Mouse (Mus musculus): ENCODE measurements around the gene Olfr603. TPM values are rescaled to one million over a fixed set of nuclear protein-coding genes. Genes with fewer than 3 reads are reported as not detected.
"Not testable (repeated sequence)": the region's sequence is repeated elsewhere in the genome, so short reads cannot be mapped to it uniquely, and the experiment has no call there.

The Olfr603 gene
- polyA plus RNA-seq (2016; fragmentation: Nextera tagmentation; extraction: Ambion mirVana): not detected in 2 replicates

GRCm38 (mm10) chr7:103386077-103386476 is at the start of gene Olfr603:
Olfr603 (minus strand) TSS chr7:103386177.
- no peaks in the 10 kb centered on the region for H3K9me3 ChIP-seq
- no peak within 1 kb of the TSS for H3K4me2 ChIP-seq (replicated peaks)
- H3K9ac ChIP-seq: no peak within 1 kb of the TSS
- no peak within 1 kb of the TSS for H3K4me3 ChIP-seq
- H3K27me3 ChIP-seq (replicated peaks): no peaks in the 10 kb centered on the region
- H3K4me1 ChIP-seq: no peaks in the 10 kb centered on the region
- no peak for ATAC-seq (ENCODE audit: low FRiP score, low read depth)
- H3K27ac ChIP-seq: no peak within 1 kb of the TSS
- no peaks in the 10 kb centered on the region for H3K36me3 ChIP-seq

- not testable (repeated sequence) for H3K9me3 ChIP-seq; H3K4me3 ChIP-seq; ATAC-seq (ENCODE audit: low FRiP score, low read depth); H3K36me3 ChIP-seq; H3K27me3 ChIP-seq (replicated peaks); H3K9ac ChIP-seq; H3K27ac ChIP-seq; H3K4me1 ChIP-seq; H3K4me2 ChIP-seq (replicated peaks)
- WGBS: 74% methylated on average over 1 of the region's 1 CpGs
Measured at GRCm38 (mm10) chr7:103414772-103415171, 28.8 kb upstream of the Olfr603 start, which contains the start of gene Usp17lc. Usp17lc (plus strand) TSS chr7:103415072.

DNA sequence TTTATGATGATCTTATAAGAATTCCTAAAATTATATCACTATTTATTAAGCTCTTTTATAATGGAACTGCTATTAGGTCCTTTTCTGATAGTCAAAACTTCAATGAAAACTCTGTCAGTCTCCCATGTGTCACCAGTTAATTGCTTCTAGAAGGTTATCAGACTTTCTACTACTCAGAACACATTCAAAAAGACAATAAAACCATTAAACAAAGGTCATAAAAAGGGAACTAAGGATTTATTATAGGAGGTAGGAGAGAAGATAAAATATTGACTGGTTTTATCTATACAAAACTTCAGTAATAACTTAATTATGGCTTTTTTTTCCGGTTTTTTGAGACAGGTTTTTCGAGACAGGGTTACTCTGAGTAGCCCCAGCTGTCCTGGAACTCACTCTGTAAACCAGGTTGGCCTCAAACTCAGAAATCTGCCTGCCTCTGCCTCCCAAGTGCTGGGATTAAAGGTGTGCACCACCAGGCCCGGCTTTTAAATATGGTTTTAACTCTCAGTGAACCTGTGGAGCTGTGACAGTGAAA is 20.6 kb upstream of the Olfr603 start:
- ATAC-seq (ENCODE audit: low FRiP score, low read depth); H3K4me3 ChIP-seq; H3K27me3 ChIP-seq (replicated peaks); H3K4me1 ChIP-seq; H3K9me3 ChIP-seq; H3K27ac ChIP-seq; H3K9ac ChIP-seq; H3K4me2 ChIP-seq (replicated peaks); H3K36me3 ChIP-seq: not testable (repeated sequence)
- WGBS: 74% methylated on average over 3 of the region's 3 CpGs

DNA sequence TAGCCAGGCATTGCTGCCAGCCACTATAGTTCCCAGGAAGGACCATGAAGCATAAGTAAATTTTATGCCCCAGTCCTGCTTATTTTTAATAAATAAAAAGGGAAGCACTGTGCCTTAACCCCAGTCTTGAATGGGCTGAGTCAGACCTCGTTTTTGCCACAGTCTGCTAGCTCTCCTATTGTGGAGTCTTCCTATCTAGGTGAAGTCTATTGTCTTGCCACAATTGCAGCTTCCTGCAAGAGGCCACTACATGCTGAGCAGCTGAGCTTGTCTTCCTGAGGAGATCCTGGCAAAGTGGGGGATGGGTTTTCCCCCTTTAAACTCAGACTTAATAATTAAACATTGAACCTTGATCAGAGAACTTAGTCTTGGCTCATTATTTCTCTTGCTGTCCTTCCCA is 13.0 kb upstream of the Olfr603 start:
- 7% methylated on average over 1 of the region's 1 CpGs for WGBS

DNA sequence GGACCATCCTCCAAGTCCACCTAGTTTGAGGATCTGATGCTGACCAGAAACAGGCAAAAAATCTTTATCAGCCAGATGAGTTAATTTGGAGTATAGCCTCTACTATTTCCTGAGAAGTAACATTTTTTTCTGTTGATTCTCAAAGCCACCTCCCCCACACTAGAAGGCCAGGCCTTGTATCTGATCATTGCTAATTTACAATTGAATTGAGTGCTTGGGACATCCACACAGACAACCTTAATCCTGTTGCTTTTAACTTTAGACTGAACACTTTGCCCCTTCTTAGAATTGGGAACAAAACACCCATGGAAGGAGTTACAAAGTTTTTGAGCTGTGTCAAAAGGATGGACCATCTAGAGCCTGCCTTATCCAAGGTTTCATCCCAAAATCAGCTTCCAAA is 11.8 kb upstream of the Olfr603 start:
- Histone ChIP-seq H3K36me3 (no peaks in the 10 kb centered on the region), H3K27me3 (replicated peaks) (no peaks in the 10 kb centered on the region), H3K4me2 (replicated peaks) (no peak overlapping the region), H3K9me3 (no peaks in the 10 kb centered on the region), H3K27ac (no peak overlapping the region), H3K9ac (no peak overlapping the region), H3K4me1 (no peaks in the 10 kb centered on the region), H3K4me3 (no peak overlapping the region)
- no peak for ATAC-seq (ENCODE audit: low FRiP score, low read depth)

More for the DNA sequence above, 13.0 kb upstream of the Olfr603 start:
- no peaks in the 10 kb centered on the region for H3K27me3 ChIP-seq (replicated peaks)
- no peak overlapping the region for H3K27ac ChIP-seq
- no peaks in the 10 kb centered on the region for H3K4me1 ChIP-seq
- no peak for ATAC-seq (ENCODE audit: low FRiP score, low read depth)
- no peaks in the 10 kb centered on the region for H3K36me3 ChIP-seq
- H3K4me2 ChIP-seq (replicated peaks): no peak overlapping the region
- H3K9me3 ChIP-seq: no peaks in the 10 kb centered on the region
- no peak overlapping the region for H3K9ac ChIP-seq
- H3K4me3 ChIP-seq: no peak overlapping the region

- Histone ChIP-seq H3K36me3 (no peaks in the 10 kb centered on the region), H3K9me3 (no peaks in the 10 kb centered on the region), H3K27ac (no peak within 1 kb of the TSS), H3K4me3 (no peak within 1 kb of the TSS), H3K27me3 (replicated peaks) (no peaks in the 10 kb centered on the region), H3K4me1 (no peaks in the 10 kb centered on the region), H3K4me2 (replicated peaks) (no peak within 1 kb of the TSS), H3K9ac (no peak within 1 kb of the TSS)
- no peak for ATAC-seq (ENCODE audit: low FRiP score, low read depth)
- 93% methylated on average over 1 of the region's 1 CpGs for WGBS
Measured at GRCm38 (mm10) chr7:103362555-103362954, 23.4 kb downstream of the Olfr603 start, which contains the start of gene Olfr601. Olfr601 (minus strand) TSS chr7:103362655.

DNA sequence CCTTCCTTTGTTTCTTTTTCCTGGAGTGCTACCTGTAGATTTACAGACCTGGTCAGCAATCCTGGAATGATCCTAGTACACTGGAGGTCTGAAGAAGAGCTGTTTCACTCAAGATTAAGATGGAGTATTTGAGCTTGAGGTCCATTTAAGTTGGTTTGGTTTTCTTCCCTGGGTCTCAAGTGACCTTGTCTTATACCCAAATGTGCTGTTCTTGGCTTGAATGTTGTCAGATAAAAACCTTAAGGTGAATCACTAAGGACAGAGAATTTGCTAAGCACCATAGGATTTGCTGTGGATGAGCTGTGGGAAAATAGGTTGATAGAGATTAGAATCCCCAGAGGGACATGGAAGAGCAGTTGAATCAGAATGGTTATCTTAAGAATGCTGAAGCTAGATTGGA is 36.4 kb downstream of the Olfr603 start, which contains the start of gene Olfr600:
Olfr600 (minus strand) TSS at position 101 of the 400 bp plus-strand sequence.
- ATAC-seq (ENCODE audit: low FRiP score, low read depth): no peak
- Histone ChIP-seq H3K27me3 (replicated peaks) (no peaks in the 10 kb centered on the region), H3K9ac (no peak within 1 kb of the TSS), H3K4me2 (replicated peaks) (no peak within 1 kb of the TSS), H3K4me3 (no peak within 1 kb of the TSS), H3K36me3 (no peaks in the 10 kb centered on the region), H3K9me3 (no peaks in the 10 kb centered on the region), H3K27ac (no peak within 1 kb of the TSS), H3K4me1 (no peaks in the 10 kb centered on the region)

DNA sequence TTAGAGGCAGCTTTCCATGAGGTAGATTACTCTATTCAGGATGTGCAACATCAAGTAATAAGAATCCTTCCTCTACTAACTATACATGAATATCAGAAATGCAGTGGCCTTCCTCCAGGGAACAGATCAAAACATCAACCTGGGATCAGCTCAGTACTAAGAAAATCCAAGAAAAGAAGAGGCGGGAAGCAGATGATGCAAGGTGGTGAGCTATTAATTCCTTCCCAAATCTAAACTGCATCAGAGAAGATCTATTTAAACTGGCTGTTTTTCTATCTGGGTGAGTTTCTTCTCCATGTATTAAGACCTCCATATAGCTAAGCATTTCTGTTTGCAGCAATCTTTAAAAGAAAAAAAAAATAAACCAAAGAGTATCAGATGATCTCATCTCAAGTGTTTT is 50.4 kb downstream of the Olfr603 start, which contains the start of gene Olfr599:
Olfr599 (plus strand) TSS at position 301 of the 400 bp plus-strand sequence.
- H3K27me3 ChIP-seq (replicated peaks): no peaks in the 10 kb centered on the region
- no peak for ATAC-seq (ENCODE audit: low FRiP score, low read depth)
- no peak within 1 kb of the TSS for H3K4me2 ChIP-seq (replicated peaks)
- no peaks in the 10 kb centered on the region for H3K36me3 ChIP-seq
- H3K4me3 ChIP-seq: no peak within 1 kb of the TSS
- no peaks in the 10 kb centered on the region for H3K9me3 ChIP-seq
- WGBS: 92% methylated on average over 1 of the region's 1 CpGs
- H3K4me1 ChIP-seq: no peaks in the 10 kb centered on the region
- no peak within 1 kb of the TSS for H3K27ac ChIP-seq
- H3K9ac ChIP-seq: no peak within 1 kb of the TSS

Small RNA genes lying within 50 kb of the gene (microRNA-seq; reads per million reads assigned to microRNA genes)
- gene Gm25774: not detected

Other genes with a start within 250 kb of the Olfr603 start
- gene Olfr588-ps1, start 245.3 kb downstream of the Olfr603 start, polyA plus RNA-seq (2016; fragmentation: Nextera tagmentation; extraction: Ambion mirVana): not detected in 2 replicates
- not detected in 2 replicates for gene Olfr589, start 229.8 kb downstream of the Olfr603 start, polyA plus RNA-seq (2016; fragmentation: Nextera tagmentation; extraction: Ambion mirVana)
- gene Olfr591, start 207.8 kb downstream of the Olfr603 start, polyA plus RNA-seq (2016; fragmentation: Nextera tagmentation; extraction: Ambion mirVana): not detected in 2 replicates
- gene Olfr592, start 201.4 kb downstream of the Olfr603 start, polyA plus RNA-seq (2016; fragmentation: Nextera tagmentation; extraction: Ambion mirVana): not detected in 2 replicates
- not detected in 2 replicates for gene Olfr593, start 174.3 kb downstream of the Olfr603 start, polyA plus RNA-seq (2016; fragmentation: Nextera tagmentation; extraction: Ambion mirVana)
- gene Olfr594, start 169.2 kb downstream of the Olfr603 start, polyA plus RNA-seq (2016; fragmentation: Nextera tagmentation; extraction: Ambion mirVana): not detected in 2 replicates
- gene Usp17ld, start 133.7 kb downstream of the Olfr603 start, polyA plus RNA-seq (2016; fragmentation: Nextera tagmentation; extraction: Ambion mirVana): not detected in 2 replicates
- not detected in 2 replicates for gene Olfr596, start 80.5 kb downstream of the Olfr603 start, polyA plus RNA-seq (2016; fragmentation: Nextera tagmentation; extraction: Ambion mirVana)
- not detected in 2 replicates for gene Olfr597, start 69.9 kb downstream of the Olfr603 start, polyA plus RNA-seq (2016; fragmentation: Nextera tagmentation; extraction: Ambion mirVana)
- not detected in 2 replicates for gene Olfr598, start 62.6 kb downstream of the Olfr603 start, polyA plus RNA-seq (2016; fragmentation: Nextera tagmentation; extraction: Ambion mirVana)
- gene Olfr599, start 50.3 kb downstream of the Olfr603 start, polyA plus RNA-seq (2016; fragmentation: Nextera tagmentation; extraction: Ambion mirVana): not detected in 2 replicates
- gene Olfr600, start 36.5 kb downstream of the Olfr603 start, polyA plus RNA-seq (2016; fragmentation: Nextera tagmentation; extraction: Ambion mirVana): not detected in 2 replicates
- gene Olfr601, start 23.5 kb downstream of the Olfr603 start, polyA plus RNA-seq (2016; fragmentation: Nextera tagmentation; extraction: Ambion mirVana): not detected in 2 replicates
- not detected in 2 replicates for gene Usp17lc, start 28.9 kb upstream of the Olfr603 start, polyA plus RNA-seq (2016; fragmentation: Nextera tagmentation; extraction: Ambion mirVana)
- gene Olfr605, start 59.3 kb upstream of the Olfr603 start, polyA plus RNA-seq (2016; fragmentation: Nextera tagmentation; extraction: Ambion mirVana): not detected in 2 replicates
- gene Olfr606, start 62.9 kb upstream of the Olfr603 start, polyA plus RNA-seq (2016; fragmentation: Nextera tagmentation; extraction: Ambion mirVana): not detected in 2 replicates
- not detected in 2 replicates for gene Olfr607, start 78.0 kb upstream of the Olfr603 start, polyA plus RNA-seq (2016; fragmentation: Nextera tagmentation; extraction: Ambion mirVana)
- not detected in 2 replicates for gene Olfr608, start 83.7 kb upstream of the Olfr603 start, polyA plus RNA-seq (2016; fragmentation: Nextera tagmentation; extraction: Ambion mirVana)
- not detected in 2 replicates for gene Olfr609, start 111.9 kb upstream of the Olfr603 start, polyA plus RNA-seq (2016; fragmentation: Nextera tagmentation; extraction: Ambion mirVana)
- gene Olfr610, start 125.9 kb upstream of the Olfr603 start, polyA plus RNA-seq (2016; fragmentation: Nextera tagmentation; extraction: Ambion mirVana): not detected in 2 replicates
- gene Olfr611, start 134.7 kb upstream of the Olfr603 start, polyA plus RNA-seq (2016; fragmentation: Nextera tagmentation; extraction: Ambion mirVana): not detected in 2 replicates
- gene Olfr612, start 156.5 kb upstream of the Olfr603 start, polyA plus RNA-seq (2016; fragmentation: Nextera tagmentation; extraction: Ambion mirVana): not detected in 2 replicates
- not detected in 2 replicates for gene Olfr613, start 161.9 kb upstream of the Olfr603 start, polyA plus RNA-seq (2016; fragmentation: Nextera tagmentation; extraction: Ambion mirVana)
- gene Olfr615, start 169.9 kb upstream of the Olfr603 start, polyA plus RNA-seq (2016; fragmentation: Nextera tagmentation; extraction: Ambion mirVana): not detected in 2 replicates
- gene Olfr616, start 183.0 kb upstream of the Olfr603 start, polyA plus RNA-seq (2016; fragmentation: Nextera tagmentation; extraction: Ambion mirVana): not detected in 2 replicates
- not detected in 2 replicates for gene Olfr617, start 186.9 kb upstream of the Olfr603 start, polyA plus RNA-seq (2016; fragmentation: Nextera tagmentation; extraction: Ambion mirVana)
- gene Olfr618, start 203.9 kb upstream of the Olfr603 start, polyA plus RNA-seq (2016; fragmentation: Nextera tagmentation; extraction: Ambion mirVana): not detected in 2 replicates
- gene Olfr619, start 214.4 kb upstream of the Olfr603 start, polyA plus RNA-seq (2016; fragmentation: Nextera tagmentation; extraction: Ambion mirVana): not detected in 2 replicates
- gene Olfr620, start 226.4 kb upstream of the Olfr603 start, polyA plus RNA-seq (2016; fragmentation: Nextera tagmentation; extraction: Ambion mirVana): not detected in 2 replicates